Mouse (Mus musculus) embryonic fibroblast, embryonic 13.5 days (primary cell): ENCODE results near the gene Cbll1.

Experiments
- CTCF ChIP-seq: IDR thresholded peaks from 2 replicates; pipeline ENCODE4 v1.5.1; 2011; ENCODE audit warnings: mild to moderate bottlenecking, control low read depth, low read length, moderate library complexity, borderline replicate concordance; ENCODE audit not compliant: insufficient read depth
- POLR2A ChIP-seq: IDR thresholded peaks from 2 replicates; pipeline ENCODE4 v1.6.1; 2011; ENCODE audit warnings: low read depth, mild to moderate bottlenecking, control low read depth, low read length, moderate library complexity

DNA sequence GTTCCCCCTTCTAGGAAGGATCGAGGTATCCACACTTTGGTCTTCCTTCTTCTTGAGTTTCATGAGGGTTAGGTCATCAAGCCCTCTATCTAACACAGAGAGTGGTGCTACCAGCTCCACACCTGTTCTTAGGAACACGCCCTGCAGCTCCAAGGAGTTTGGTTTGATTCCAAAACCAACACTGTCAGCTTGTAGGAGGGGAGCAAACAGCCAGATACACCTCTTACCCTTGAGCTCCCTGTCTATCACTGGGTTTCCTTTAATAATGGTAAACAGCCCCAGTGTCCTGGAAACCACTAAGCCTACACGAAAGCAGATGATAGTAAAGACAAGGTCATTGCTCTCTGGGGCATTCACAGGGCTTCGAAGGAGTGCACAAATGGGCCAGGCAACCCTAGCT is 40.9 kb downstream of the Cbll1 start:
- no peak for TF ChIP-seq POLR2A
- no peak for TF ChIP-seq CTCF
